Mouse (Mus musculus): Measurements from ENCODE around the gene Pank3. TPM values are rescaled to one million over a fixed set of nuclear protein-coding genes. Genes with fewer than 3 reads are reported as not detected.
"Not testable (repeated sequence)": the region's sequence is repeated elsewhere in the genome, so short reads cannot be mapped to it uniquely, and the experiment has no call there.

The Pank3 gene
- total RNA-seq, 2 experiments from 2014 or later: 32.4 to 35.4 TPM

GRCm38 (mm10) chr11:35838345-35839338 lies 69.4 kb downstream of the Pank3 start:
- DNase-seq (ENCODE audit: low spot score in 2 of 2): peak; percentile 68 to 87

GRCm38 (mm10) chr11:35840282-35840681 lies 71.0 kb downstream of the Pank3 start:
- DNase-seq (ENCODE audit: low spot score in 2 of 2): no peak

- DNase-seq (ENCODE audit: low spot score in 2 of 2): not testable (repeated sequence)
Observed at GRCm38 (mm10) chr11:35840806-35841205, 71.5 kb downstream of the Pank3 start.

Small RNA genes lying within 50 kb of the gene (microRNA-seq; reads per million reads assigned to microRNA genes)
- gene Mir103-1: 2.3 reads per million, percentile 4 among the genes with 10 or more reads in this experiment

Other genes starting within 250 kb of the Pank3 start
- not detected for gene Fbll1, start 29.4 kb downstream of the Pank3 start, total RNA-seq (2021)
- gene Rars, start 65.0 kb downstream of the Pank3 start, total RNA-seq (2021): 10 to 100 TPM; 54.2 to 57.1 TPM
- 1 to 10 TPM; 1.3 to 2.3 TPM for gene Wwc1, start 211.0 kb downstream of the Pank3 start, total RNA-seq (2021)

Data from gastrocnemius, postnatal 4 days (tissue).